Mouse (Mus musculus) ovary, adult 18-20 months (tissue): ENCODE measurements around the gene 9430038I01Rik.

Source experiments
- DNase-seq: peaks from one replicate; pipeline ENCODE4 v3.0.0; 2022; ENCODE audit warnings: low spot score, mixed read lengths

The 9430038I01Rik gene

GRCm38 (mm10) chr7:137365056-137365455, 45.5 kb downstream of the 9430038I01Rik start:
- no peak for DNase-seq

GRCm38 (mm10) chr7:137364571-137364970, 46.0 kb downstream of the 9430038I01Rik start:
- no peak for DNase-seq

GRCm38 (mm10) chr7:137346860-137347259, 63.7 kb downstream of the 9430038I01Rik start:
- no peak for DNase-seq

DNA sequence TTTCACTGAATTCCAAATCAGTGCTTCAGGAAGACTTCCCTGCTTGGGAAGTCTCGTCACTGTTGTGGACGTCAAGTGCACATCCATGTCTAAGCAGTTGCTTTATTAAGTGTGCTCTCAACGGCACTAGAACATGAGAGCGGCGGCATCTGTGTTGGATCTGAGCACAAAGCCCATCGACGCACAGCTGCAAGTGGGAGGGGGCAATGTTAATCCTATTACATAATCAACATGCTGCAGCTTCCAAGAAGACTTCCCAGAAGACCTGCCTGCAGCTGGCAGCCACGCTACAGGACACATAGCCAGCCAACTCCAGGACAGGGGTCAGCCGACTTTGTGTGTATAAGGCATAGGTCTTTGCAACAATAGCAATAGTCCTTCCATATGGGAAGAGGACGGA, 64.5 kb downstream of the 9430038I01Rik start:
- no peak for DNase-seq

- no peak for DNase-seq
Measured at GRCm38 (mm10) chr7:137333951-137334350, 76.6 kb downstream of the 9430038I01Rik start.
